Mouse (Mus musculus): ENCODE results near the gene Defb30. TPM values are rescaled to one million over a fixed set of nuclear protein-coding genes. Genes with fewer than 3 reads are reported as not detected.

Defb30 gene
- total RNA-seq (2021) = not detected

- DNase-seq (ENCODE audit: extremely low spot score in 1 of 2, low spot score in 2 of 2) = no peak
- intact Hi-C loops (cut with DNase I) = no loop called here
These were observed at the start of gene Defb30 for GRCm38 (mm10) chr14:63049910-63050370. Gene Defb30 (minus strand): TSS chr14:63049960.

GRCm38 (mm10) chr14:63067708-63068107 lies 17.9 kb upstream of the Defb30 start:
- intact Hi-C loops (cut with DNase I) = loop anchor here (5.0 kb wide), 1 partner anchor 305 kb away; no protein-coding TSS in a partner anchor
- DNase-seq (ENCODE audit: extremely low spot score in 1 of 2, low spot score in 2 of 2) = no peak

- intact Hi-C loops (cut with DNase I) = loop anchor here (5.0 kb wide), 1 partner anchor 306 kb away; no protein-coding TSS in a partner anchor
- DNase-seq (ENCODE audit: extremely low spot score in 1 of 2, low spot score in 2 of 2) = peak; percentile 59 to 69
These were observed 17.0 kb upstream of the Defb30 start for GRCm38 (mm10) chr14:63066630-63067310.

GRCm38 (mm10) chr14:63065391-63065790 lies 15.6 kb upstream of the Defb30 start:
- DNase-seq (ENCODE audit: extremely low spot score in 1 of 2, low spot score in 2 of 2) = no peak
- intact Hi-C loops (cut with DNase I) = loop anchor here (5.0 kb wide), 1 partner anchor 307 kb away; no protein-coding TSS in a partner anchor

- intact Hi-C loops (cut with DNase I) = no loop called here
These were observed 12.4 kb upstream of the Defb30 start for GRCm38 (mm10) chr14:63062184-63062583.

GRCm38 (mm10) chr14:63060361-63060760 lies 10.6 kb upstream of the Defb30 start:
- intact Hi-C loops (cut with DNase I) = no loop called here
- DNase-seq (ENCODE audit: extremely low spot score in 1 of 2, low spot score in 2 of 2) = no peak

More at GRCm38 (mm10) chr14:63062184-63062583, 12.4 kb upstream of the Defb30 start:
- DNase-seq (ENCODE audit: extremely low spot score in 1 of 2, low spot score in 2 of 2) = no peak

GRCm38 (mm10) chr14:63054729-63055128 lies 5.0 kb upstream of the Defb30 start:
- intact Hi-C loops (cut with DNase I) = no loop called here
- peak; percentile 4 to 43 for DNase-seq (ENCODE audit: extremely low spot score in 1 of 2, low spot score in 2 of 2)

GRCm38 (mm10) chr14:63050769-63051168 lies 1.0 kb upstream of the Defb30 start:
- intact Hi-C loops (cut with DNase I) = no loop called here
- peak in 1 of 2 experiments; percentile 64 for DNase-seq (ENCODE audit: extremely low spot score in 1 of 2, low spot score in 2 of 2)

GRCm38 (mm10) chr14:63046691-63047090 lies 3.1 kb downstream of the Defb30 start, which contains the start of gene Defb42:
Gene Defb42 (plus strand): TSS chr14:63046991.
- DNase-seq (ENCODE audit: extremely low spot score in 1 of 2, low spot score in 2 of 2) = no peak
- intact Hi-C loops (cut with DNase I) = no loop called here

- intact Hi-C loops (cut with DNase I) = no loop called here
- no peak for DNase-seq (ENCODE audit: extremely low spot score in 1 of 2, low spot score in 2 of 2)
These were observed 29.1 kb downstream of the Defb30 start for GRCm38 (mm10) chr14:63020524-63021156.

GRCm38 (mm10) chr14:63014667-63015066 lies 35.1 kb downstream of the Defb30 start:
- DNase-seq (ENCODE audit: extremely low spot score in 1 of 2, low spot score in 2 of 2) = no peak
- intact Hi-C loops (cut with DNase I) = no loop called here

- no peak for DNase-seq (ENCODE audit: extremely low spot score in 1 of 2, low spot score in 2 of 2)
- intact Hi-C loops (cut with DNase I) = no loop called here
These were observed 36.7 kb downstream of the Defb30 start for GRCm38 (mm10) chr14:63013082-63013481.

- intact Hi-C loops (cut with DNase I) = no loop called here
- DNase-seq (ENCODE audit: extremely low spot score in 1 of 2, low spot score in 2 of 2) = no peak
These were observed 38.3 kb downstream of the Defb30 start, which contains the start of gene Defb43 for GRCm38 (mm10) chr14:63011471-63011870. Gene Defb43 (plus strand): TSS chr14:63011771.

GRCm38 (mm10) chr14:63002588-63002987 lies 47.2 kb downstream of the Defb30 start:
- intact Hi-C loops (cut with DNase I) = no loop called here
- DNase-seq (ENCODE audit: extremely low spot score in 1 of 2, low spot score in 2 of 2) = no peak

GRCm38 (mm10) chr14:62998977-62999376 lies 50.8 kb downstream of the Defb30 start:
- no peak for DNase-seq (ENCODE audit: extremely low spot score in 1 of 2, low spot score in 2 of 2)

GRCm38 (mm10) chr14:62997777-62998176 lies 52.0 kb downstream of the Defb30 start, which contains the start of gene Defb47:
Gene Defb47 (plus strand): TSS chr14:62998077.
- no peak for DNase-seq (ENCODE audit: extremely low spot score in 1 of 2, low spot score in 2 of 2)
- intact Hi-C loops (cut with DNase I) = no loop called here

More at GRCm38 (mm10) chr14:62998977-62999376, 50.8 kb downstream of the Defb30 start:
- intact Hi-C loops (cut with DNase I) = no loop called here

GRCm38 (mm10) chr14:62991849-62992510 lies 57.8 kb downstream of the Defb30 start:
- intact Hi-C loops (cut with DNase I) = no loop called here
- no peak for DNase-seq (ENCODE audit: extremely low spot score in 1 of 2, low spot score in 2 of 2)

GRCm38 (mm10) chr14:62991271-62991670 lies 58.5 kb downstream of the Defb30 start:
- DNase-seq (ENCODE audit: extremely low spot score in 1 of 2, low spot score in 2 of 2) = no peak
- intact Hi-C loops (cut with DNase I) = no loop called here

- intact Hi-C loops (cut with DNase I) = no loop called here
- DNase-seq (ENCODE audit: extremely low spot score in 1 of 2, low spot score in 2 of 2) = no peak
These were observed 65.3 kb downstream of the Defb30 start, which contains the start of gene Defb48 for GRCm38 (mm10) chr14:62984410-62984809. Gene Defb48 (minus strand): TSS chr14:62984510.

Measured in left cerebral cortex, postnatal 10 days (tissue).